Mouse (Mus musculus) CH12.LX (cell line): Measurements from ENCODE around the gene Ankrd33. TPM values are rescaled to one million over a fixed set of nuclear protein-coding genes. Genes with fewer than 3 reads are reported as not detected.

Experiments used
- DNase-seq: peaks from one replicate; pipeline ENCODE4 v3.0.0-alpha.2; 2013; ENCODE audit errors: extremely low read depth
- H3K27ac ChIP-seq: 2 replicates; pipeline ENCODE4 v1.5.1; 2012; ENCODE audit warnings: low read depth, mild to moderate bottlenecking, control low read depth, moderate library complexity; ENCODE audit not compliant: insufficient read depth
- H3K27me3 ChIP-seq: replicated peaks from 2 replicates; pipeline ENCODE3; 2012; ENCODE audit warnings: inconsistent platforms
- H3K36me3 ChIP-seq, 2 experiments: replicated peaks in 1 of 2; 2 replicates each; pipeline versions ENCODE3 to v1.6.1; 2012; ENCODE audit warnings: inconsistent platforms in 1 of 2, low read length in 1 of 2, mild to moderate bottlenecking in 1 of 2, mixed read lengths in 1 of 2, moderate library complexity in 1 of 2; ENCODE audit not compliant: control insufficient read depth in 1 of 2, insufficient read depth in 1 of 2
- H3K4me1 ChIP-seq, 2 experiments: 2 replicates each; pipeline ENCODE4 v1.6.1; 2012; ENCODE audit warnings: inconsistent platforms in 1 of 2, moderate library complexity in 1 of 2; ENCODE audit not compliant: insufficient read depth in 2 of 2, control insufficient read depth in 1 of 2
- H3K4me2 ChIP-seq: 2 replicates; pipeline ENCODE4 v1.6.1; 2012; ENCODE audit warnings: low read depth, mild to moderate bottlenecking, control low read depth; ENCODE audit not compliant: poor library complexity, insufficient read depth, severe bottlenecking
- H3K4me3 ChIP-seq, 3 experiments: fragments of 150-350 bp in 1 of 3; sonication (generic) in 1 of 3; replicated peaks in 1 of 3; 2 replicates each; pipeline versions ENCODE3 to v1.5.1; 2011 to 2012; ENCODE audit warnings: low read depth in 2 of 3, low read length in 2 of 3, mild to moderate bottlenecking in 2 of 3, moderate library complexity in 2 of 3, control low read depth in 1 of 3, improper control_type of control experiment in 1 of 3, inconsistent platforms in 1 of 3, mixed read lengths in 1 of 3; ENCODE audit not compliant: poor library complexity in 1 of 3
- H3K79me2 ChIP-seq: replicated peaks from 2 replicates; pipeline ENCODE4 v1.6.1; 2012; ENCODE audit warnings: mild to moderate bottlenecking, moderate library complexity; ENCODE audit not compliant: control insufficient read depth, poor library complexity, insufficient read depth, severe bottlenecking; ENCODE audit errors: extremely low read depth
- H3K9ac ChIP-seq: 2 replicates; pipeline ENCODE4 v1.6.1; 2012; ENCODE audit warnings: low read depth, mild to moderate bottlenecking, control low read depth, moderate library complexity; ENCODE audit not compliant: insufficient read depth
- H3K9me3 ChIP-seq: replicated peaks from 2 replicates; pipeline ENCODE3; 2012; ENCODE audit warnings: low read length, inconsistent platforms, mixed read lengths
- CHD1 ChIP-seq: IDR thresholded peaks from 2 replicates; pipeline ENCODE4 v1.6.1; 2012; ENCODE audit warnings: low read depth, low read length, improper control_type of control experiment, inconsistent platforms
- CTCF ChIP-seq, 2 experiments: IDR thresholded peaks in 1 of 2; conservative IDR thresholded peaks in 1 of 2; 2 replicates each; pipeline ENCODE4 v1.5.1; 2011 to 2012; ENCODE audit warnings: low read depth in 2 of 2, low read length in 2 of 2, improper control_type of control experiment in 1 of 2, inconsistent platforms in 1 of 2, mild to moderate bottlenecking in 1 of 2, moderate library complexity in 1 of 2
- EP300 ChIP-seq: IDR thresholded peaks from 2 replicates; pipeline ENCODE4 v1.6.1; 2011; ENCODE audit warnings: low read length, improper control_type of control experiment
- GABPA ChIP-seq: IDR thresholded peaks from 2 replicates; pipeline ENCODE4 v1.6.1; 2012; ENCODE audit warnings: low read depth, low read length, improper control_type of control experiment, inconsistent platforms; ENCODE audit not compliant: insufficient replicate concordance
- HCFC1 ChIP-seq: IDR thresholded peaks from 2 replicates; pipeline ENCODE4 v1.6.1; 2012; ENCODE audit warnings: low read depth, mild to moderate bottlenecking, inconsistent platforms, low read length, improper control_type of control experiment
- IRF4 ChIP-seq: IDR thresholded peaks from 2 replicates; pipeline ENCODE4 v1.6.1; 2014; ENCODE audit warnings: low read depth, mild to moderate bottlenecking, inconsistent platforms, low read length, improper control_type of control experiment
- JUN ChIP-seq: IDR thresholded peaks from 2 replicates; pipeline ENCODE4 v1.6.1; 2011; ENCODE audit warnings: low read depth, mild to moderate bottlenecking, low read length, improper control_type of control experiment, moderate library complexity; ENCODE audit not compliant: insufficient read depth
- JUND ChIP-seq: conservative IDR thresholded peaks from 2 replicates; pipeline ENCODE4 v1.6.1; 2011; ENCODE audit warnings: low read depth, low read length, improper control_type of control experiment
- KAT2A ChIP-seq: IDR thresholded peaks from 2 replicates; pipeline ENCODE4 v1.6.1; 2012; ENCODE audit warnings: low read length, improper control_type of control experiment, inconsistent platforms; ENCODE audit not compliant: insufficient replicate concordance
- MAFK ChIP-seq: IDR thresholded peaks from 2 replicates; pipeline ENCODE4 v1.6.1; 2011; ENCODE audit warnings: low read length, improper control_type of control experiment; ENCODE audit not compliant: insufficient replicate concordance
- MYC ChIP-seq: IDR thresholded peaks from 2 replicates; pipeline ENCODE4 v1.6.1; 2011; ENCODE audit warnings: low read depth, mild to moderate bottlenecking, improper control_type of control experiment, low read length
- RCOR1 ChIP-seq: conservative IDR thresholded peaks from 2 replicates; pipeline ENCODE4 v1.6.1; 2012; ENCODE audit warnings: low read depth, mild to moderate bottlenecking, inconsistent platforms, low read length, improper control_type of control experiment
- UBTF ChIP-seq: IDR thresholded peaks from 2 replicates; pipeline ENCODE4 v1.6.1; 2012; ENCODE audit warnings: low read depth, mild to moderate bottlenecking, inconsistent platforms, low read length, improper control_type of control experiment, moderate library complexity
- ZC3H11A ChIP-seq: IDR thresholded peaks from 2 replicates; pipeline ENCODE4 v1.6.1; 2012; ENCODE audit warnings: low read depth, mild to moderate bottlenecking, inconsistent platforms, low read length, improper control_type of control experiment
- ZNF384 ChIP-seq: IDR thresholded peaks from 2 replicates; pipeline ENCODE4 v1.6.1; 2012; ENCODE audit warnings: low read depth, low read length, improper control_type of control experiment, inconsistent platforms
- dilution Hi-C: fragments of 300-500 bp; cut with MboI; formaldehyde crosslinking; loops from 2 replicates; pipeline ENCODE4 v1.14.3; 2020; ENCODE audit warnings: low sequenced_read_pairs; ENCODE audit not compliant: extremely low pct_unique_long_range_greater_than_20kb, extremely low pct_ligation_motif_present
- in situ Hi-C: fragments of 300-500 bp; cut with MboI; formaldehyde crosslinking; loops from 3 replicates; pipeline ENCODE4 v1.14.3; 2019; ENCODE audit warnings: low sequenced_read_pairs, low pct_ligation_motif_present, low pct_unique_long_range_greater_than_20kb, mixed read lengths
- polyA plus RNA-seq: library from polyadenylated mRNA; unstranded; fragments of >175 nt; gene quantifications from 2 replicates; pipeline ENCODE4 v1.2.1, GENCODE M21; 2012; ENCODE audit warnings: low read depth; ENCODE audit not compliant: insufficient read length
- total RNA-seq, 2 experiments: library from RNA; depleted of rRNA; stranded (reverse); fragments of 300-350 nt in 1 of 2; fragments of >200 nt in 1 of 2; gene quantifications; 2 replicates each; pipeline ENCODE4 v1.2.3; 2012 to 2014

Ankrd33 gene
- total and polyA plus RNA-seq, 3 experiments, result not detected

GRCm38 (mm10) chr15:101100996-101101395, 14.6 kb upstream of the Ankrd33 start:
- H3K27ac ChIP-seq, result no peak overlapping the region
- H3K36me3 ChIP-seq, result no peaks in the 10 kb centered on the region
- no peak overlapping the region for H3K9ac ChIP-seq
- peaks cover 3 to 11% of the 10 kb centered on the region in 2 experiments; a peak in 3 of 4 replicates for H3K4me1 ChIP-seq
- peaks cover 49% of the 10 kb centered on the region for H3K27me3 ChIP-seq
- in situ Hi-C loops (no loop called here), dilution Hi-C loops (no loop called here)
- H3K79me2 ChIP-seq, result no peaks in the 10 kb centered on the region
- no peak for DNase-seq
- H3K4me3 ChIP-seq, result no peak overlapping the region
- H3K4me2 ChIP-seq, result no peak overlapping the region
- H3K9me3 ChIP-seq, result peaks cover 4% of the 10 kb centered on the region
- TF ChIP-seq CTCF (conservative IDR thresholded peaks at IDR 0.05 in 1 of 2, IDR thresholded peaks at IDR 0.05 in 1 of 2; ENCODE audit: low read depth in 2 of 2, low read length in 2 of 2) (no peak), CHD1 (no peak), UBTF (no peak), IRF4 (no peak)

- no peak overlapping the region for H3K4me2 ChIP-seq
- no peak for DNase-seq
- peaks cover 4% of the 10 kb centered on the region for H3K9me3 ChIP-seq
- no peaks in the 10 kb centered on the region for H3K79me2 ChIP-seq
- H3K27me3 ChIP-seq, result peaks cover 38% of the 10 kb centered on the region
- dilution Hi-C loops (no loop called here), in situ Hi-C loops (no loop called here)
- H3K4me3 ChIP-seq, result no peak overlapping the region
- H3K36me3 ChIP-seq, result no peaks in the 10 kb centered on the region
- H3K9ac ChIP-seq, result no peak overlapping the region
- H3K4me1 ChIP-seq, result peaks cover 3 to 13% of the 10 kb centered on the region in 2 experiments; a peak in 3 of 4 replicates
- no peak overlapping the region for H3K27ac ChIP-seq
- TF ChIP-seq CTCF (conservative IDR thresholded peaks at IDR 0.05 in 1 of 2, IDR thresholded peaks at IDR 0.05 in 1 of 2; ENCODE audit: low read depth in 2 of 2, low read length in 2 of 2) (no peak), IRF4 (no peak), UBTF (no peak), KAT2A (no peak), MAFK (no peak), HCFC1 (no peak), JUND (no peak), JUN (no peak), ZNF384 (no peak), ZC3H11A (no peak), MYC (no peak), GABPA (no peak), RCOR1 (no peak), EP300 (no peak)
These were observed 11.8 kb upstream of the Ankrd33 start for GRCm38 (mm10) chr15:101103605-101104304.
